Mouse (Mus musculus) kidney, embryonic 15.5 days (tissue): ENCODE results near the gene Acin1. TPM values are rescaled to one million over a fixed set of nuclear protein-coding genes. Genes with fewer than 3 reads are reported as not detected.

Source experiments
- ATAC-seq: fragments of 200-750 bp; cut with Nextera tagmentation; replicated peaks from 2 replicates; pipeline ENCODE4 v1.8.0; 2017; ENCODE audit warnings: moderate TSS enrichment; ENCODE audit not compliant: low FRiP score
- H3K27ac ChIP-seq: fragments of 300-500 bp; sonication (generic); 2 replicates; pipeline ENCODE4 v1.5.1; 2015; ENCODE audit warnings: mild to moderate bottlenecking, inconsistent platforms
- H3K27me3 ChIP-seq: fragments of 300-500 bp; sonication (generic); 2 replicates; pipeline ENCODE4 v1.6.1; 2015; ENCODE audit warnings: inconsistent platforms
- H3K36me3 ChIP-seq: fragments of 300-500 bp; sonication (generic); 2 replicates; pipeline ENCODE4 v1.6.1; 2015; ENCODE audit warnings: inconsistent platforms
- H3K4me1 ChIP-seq: fragments of 300-500 bp; sonication (generic); 2 replicates; pipeline ENCODE4 v1.6.1; 2015; ENCODE audit warnings: inconsistent platforms
- H3K4me2 ChIP-seq: fragments of 300-500 bp; sonication (generic); 2 replicates; pipeline ENCODE4 v1.6.1; 2015; ENCODE audit warnings: moderate library complexity, mild to moderate bottlenecking, inconsistent platforms
- H3K4me3 ChIP-seq: fragments of 300-500 bp; sonication (generic); replicated peaks from 2 replicates; pipeline ENCODE4 v1.5.1; 2015; ENCODE audit warnings: mild to moderate bottlenecking, inconsistent platforms
- H3K9ac ChIP-seq: fragments of 300-500 bp; sonication (generic); 2 replicates; pipeline ENCODE4 v1.6.1; 2015; ENCODE audit warnings: mild to moderate bottlenecking, inconsistent platforms
- H3K9me3 ChIP-seq: fragments of 300-500 bp; sonication (generic); replicated peaks from 2 replicates; pipeline ENCODE4 v1.6.1; 2016; ENCODE audit warnings: inconsistent platforms
- WGBS: fragments of 180-500 bp; shearing (Covaris S2); methylation state at CpG from one replicate; pipeline ENCODE4 v1.1.7; 2015; ENCODE audit warnings: mixed read lengths; 5-methylcytosine and 5-hydroxymethylcytosine counted together
- polyA plus RNA-seq: library from polyadenylated mRNA; unstranded; fragments of >200 nt; fragmentation: Nextera tagmentation; extraction: Ambion mirVana; gene quantifications from 2 replicates; pipeline ENCODE4 v1.2.1, GENCODE M21; 2015

The Acin1 gene
- polyA plus RNA-seq = 142 and 145 TPM in 2 replicates

GRCm38 (mm10) chr14:54686522-54687143 lies at the start of gene Acin1:
Acin1 (minus strand) TSS chr14:54686931.
- Histone ChIP-seq H3K27ac (peak within 1 kb of the TSS; percentile 98), H3K9ac (peak within 1 kb of the TSS; percentile 97), H3K9me3 (no peaks in the 10 kb centered on the region), H3K27me3 (no peaks in the 10 kb centered on the region), H3K4me2 (peak within 1 kb of the TSS; percentile 72), H3K4me3 (peak within 1 kb of the TSS; percentile 83), H3K36me3 (peaks cover 40% of the 10 kb centered on the region), H3K4me1 (peaks cover 30% of the 10 kb centered on the region)
- WGBS = 0% methylated on average over 44 of the region's 44 CpGs
- ATAC-seq = peak; percentile 97

GRCm38 (mm10) chr14:54735221-54735620 lies 48.5 kb upstream of the Acin1 start:
- Histone ChIP-seq H3K9me3 (no peaks in the 10 kb centered on the region), H3K9ac (no peak overlapping the region), H3K4me2 (no peak overlapping the region), H3K27me3 (no peaks in the 10 kb centered on the region), H3K27ac (no peak overlapping the region), H3K36me3 (no peaks in the 10 kb centered on the region), H3K4me3 (no peak overlapping the region), H3K4me1 (no peaks in the 10 kb centered on the region)
- 83% methylated on average over 4 of the region's 4 CpGs for WGBS
- ATAC-seq = no peak

- no peak overlapping the region for H3K4me3 ChIP-seq
- no peak overlapping the region for H3K27ac ChIP-seq
- H3K27me3 ChIP-seq = no peaks in the 10 kb centered on the region
- H3K9ac ChIP-seq = no peak overlapping the region
- H3K4me2 ChIP-seq = no peak overlapping the region
- ATAC-seq = no peak
- H3K4me1 ChIP-seq = no peaks in the 10 kb centered on the region
- no peaks in the 10 kb centered on the region for H3K9me3 ChIP-seq
- H3K36me3 ChIP-seq = no peaks in the 10 kb centered on the region
- 78% methylated on average over 4 of the region's 4 CpGs for WGBS
Observed at GRCm38 (mm10) chr14:54734004-54734403, 47.3 kb upstream of the Acin1 start.

- no peaks in the 10 kb centered on the region for H3K9me3 ChIP-seq
- no peak overlapping the region for H3K9ac ChIP-seq
- no peak overlapping the region for H3K27ac ChIP-seq
- WGBS = 85% methylated on average over 8 of the region's 8 CpGs
- no peak for ATAC-seq
- no peak overlapping the region for H3K4me2 ChIP-seq
- no peak overlapping the region for H3K4me3 ChIP-seq
- H3K36me3 ChIP-seq = no peaks in the 10 kb centered on the region
- H3K27me3 ChIP-seq = no peaks in the 10 kb centered on the region
- H3K4me1 ChIP-seq = no peaks in the 10 kb centered on the region
Observed at GRCm38 (mm10) chr14:54732206-54732605, 45.5 kb upstream of the Acin1 start.

GRCm38 (mm10) chr14:54730305-54730704 lies 43.6 kb upstream of the Acin1 start:
- 89% methylated on average over 6 of the region's 6 CpGs for WGBS
- Histone ChIP-seq H3K4me2 (no peak overlapping the region), H3K27me3 (no peaks in the 10 kb centered on the region), H3K27ac (no peak overlapping the region), H3K4me1 (no peaks in the 10 kb centered on the region), H3K36me3 (no peaks in the 10 kb centered on the region), H3K9ac (no peak overlapping the region), H3K9me3 (no peaks in the 10 kb centered on the region), H3K4me3 (no peak overlapping the region)
- no peak for ATAC-seq

- ATAC-seq = no peak
- Histone ChIP-seq H3K36me3 (no peaks in the 10 kb centered on the region), H3K9me3 (no peaks in the 10 kb centered on the region), H3K4me1 (no peaks in the 10 kb centered on the region), H3K9ac (no peak overlapping the region), H3K4me3 (no peak overlapping the region), H3K4me2 (no peak overlapping the region), H3K27ac (no peak overlapping the region), H3K27me3 (no peaks in the 10 kb centered on the region)
- WGBS = 74% methylated on average over 13 of the region's 13 CpGs
Observed at GRCm38 (mm10) chr14:54728823-54729653, 42.3 kb upstream of the Acin1 start.

GRCm38 (mm10) chr14:54727565-54727964 lies 40.8 kb upstream of the Acin1 start:
- 70% methylated on average over 5 of the region's 5 CpGs for WGBS

GRCm38 (mm10) chr14:54724049-54724448 lies 37.3 kb upstream of the Acin1 start:
- Histone ChIP-seq H3K4me1 (no peaks in the 10 kb centered on the region), H3K4me2 (no peak overlapping the region), H3K27ac (no peak overlapping the region), H3K9me3 (no peaks in the 10 kb centered on the region), H3K36me3 (no peaks in the 10 kb centered on the region), H3K9ac (no peak overlapping the region), H3K4me3 (no peak overlapping the region), H3K27me3 (no peaks in the 10 kb centered on the region)
- WGBS = 85% methylated on average over 6 of the region's 6 CpGs
- ATAC-seq = no peak

More at GRCm38 (mm10) chr14:54727565-54727964, 40.8 kb upstream of the Acin1 start:
- Histone ChIP-seq H3K27ac (no peak overlapping the region), H3K4me1 (no peaks in the 10 kb centered on the region), H3K4me2 (no peak overlapping the region), H3K9me3 (no peaks in the 10 kb centered on the region), H3K27me3 (no peaks in the 10 kb centered on the region), H3K9ac (no peak overlapping the region), H3K36me3 (no peaks in the 10 kb centered on the region), H3K4me3 (no peak overlapping the region)
- no peak for ATAC-seq

- Histone ChIP-seq H3K4me2 (no peak overlapping the region), H3K27ac (no peak overlapping the region), H3K9ac (no peak overlapping the region), H3K9me3 (no peaks in the 10 kb centered on the region), H3K27me3 (no peaks in the 10 kb centered on the region), H3K36me3 (no peaks in the 10 kb centered on the region), H3K4me3 (no peak overlapping the region), H3K4me1 (no peaks in the 10 kb centered on the region)
- WGBS = 78% methylated on average over 10 of the region's 10 CpGs
- ATAC-seq = no peak
Observed at GRCm38 (mm10) chr14:54721711-54722110, 35.0 kb upstream of the Acin1 start.

- Histone ChIP-seq H3K4me2 (no peak overlapping the region), H3K9me3 (no peaks in the 10 kb centered on the region), H3K4me3 (no peak overlapping the region), H3K27ac (no peak overlapping the region), H3K4me1 (no peaks in the 10 kb centered on the region), H3K36me3 (no peaks in the 10 kb centered on the region), H3K9ac (no peak overlapping the region), H3K27me3 (no peaks in the 10 kb centered on the region)
- no peak for ATAC-seq
- WGBS = 89% methylated on average over 7 of the region's 7 CpGs
Observed at GRCm38 (mm10) chr14:54720654-54721350, 34.1 kb upstream of the Acin1 start.

GRCm38 (mm10) chr14:54720041-54720440 lies 33.3 kb upstream of the Acin1 start:
- Histone ChIP-seq H3K4me1 (peaks cover 3% of the 10 kb centered on the region), H3K4me3 (no peak overlapping the region), H3K4me2 (no peak overlapping the region), H3K27me3 (0 out of 2 replicates have a peak, but pooled peaks cover under 1% of the 10 kb centered on the region), H3K9me3 (no peaks in the 10 kb centered on the region), H3K27ac (no peak overlapping the region), H3K36me3 (no peaks in the 10 kb centered on the region), H3K9ac (no peak overlapping the region)
- ATAC-seq = no peak
- WGBS = 90% methylated on average over 11 of the region's 11 CpGs

GRCm38 (mm10) chr14:54715402-54715801 lies 28.7 kb upstream of the Acin1 start:
- 75% methylated on average over 1 of the region's 1 CpGs for WGBS
- H3K9me3 ChIP-seq = no peaks in the 10 kb centered on the region

More at GRCm38 (mm10) chr14:54715402-54715801, 28.7 kb upstream of the Acin1 start:
- H3K4me2 ChIP-seq = 0 out of 2 replicates have a peak overlapping the region, but pooled peaks have one; percentile 70
- H3K27ac ChIP-seq = peak overlapping the region; percentile 15; the same call in 1 of the 2 replicates
- no peak overlapping the region for H3K4me3 ChIP-seq
- no peak overlapping the region for H3K9ac ChIP-seq
- 0 out of 2 replicates have a peak, but pooled peaks cover 4% of the 10 kb centered on the region for H3K27me3 ChIP-seq
- H3K4me1 ChIP-seq = peaks cover 18% of the 10 kb centered on the region
- H3K36me3 ChIP-seq = no peaks in the 10 kb centered on the region
- no peak for ATAC-seq
